Mouse (Mus musculus) ovary, postnatal 10 days (tissue): ENCODE data around the gene Rnf19b.

Experiments used
- DNase-seq: peaks from one replicate; pipeline ENCODE4 v3.0.0; 2022; ENCODE audit warnings: low spot score

Rnf19b gene

DNA sequence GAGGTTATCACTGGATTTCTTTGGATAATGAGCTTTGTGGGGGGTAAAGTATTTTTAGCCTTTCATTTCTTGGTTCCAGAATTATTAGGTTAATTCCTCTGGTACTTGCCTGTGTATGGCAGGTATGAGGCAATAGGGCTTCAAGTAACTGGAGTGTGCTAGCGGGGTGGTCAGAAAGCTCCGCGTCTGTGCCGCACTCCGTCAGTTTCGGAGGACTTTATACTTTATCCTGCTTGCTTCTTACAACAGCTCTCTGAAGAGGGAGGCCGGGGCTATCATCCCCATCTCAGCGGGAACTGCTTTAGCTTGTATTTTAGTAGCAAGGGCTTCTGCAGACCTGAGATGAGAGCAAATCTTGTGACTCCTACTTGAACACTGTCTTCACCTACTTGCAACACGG, 21.1 kb downstream of the Rnf19b start:
- DNase-seq = no peak

DNA sequence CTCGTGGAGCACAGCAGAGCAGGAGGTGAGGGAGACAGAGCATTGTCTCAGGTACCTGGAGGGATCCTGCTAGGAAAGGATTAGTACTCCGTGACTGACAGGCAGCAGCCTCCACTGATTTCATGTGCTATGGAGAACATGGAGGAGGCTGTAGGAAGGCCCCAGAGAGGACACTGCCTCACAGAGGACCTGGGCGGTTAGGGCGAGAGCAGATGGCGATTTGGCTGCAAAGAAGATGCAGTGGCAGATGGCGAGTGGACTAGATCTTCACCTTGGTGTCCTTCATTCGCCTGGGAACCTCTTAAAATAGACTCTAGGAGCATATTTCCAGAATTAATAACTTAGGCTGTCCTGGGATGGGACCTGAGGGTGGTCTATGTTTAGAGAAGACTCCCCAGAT, 23.0 kb downstream of the Rnf19b start:
- no peak for DNase-seq

GRCm38 (mm10) chr4:129081512-129081911, 23.4 kb downstream of the Rnf19b start:
- DNase-seq = no peak

DNA sequence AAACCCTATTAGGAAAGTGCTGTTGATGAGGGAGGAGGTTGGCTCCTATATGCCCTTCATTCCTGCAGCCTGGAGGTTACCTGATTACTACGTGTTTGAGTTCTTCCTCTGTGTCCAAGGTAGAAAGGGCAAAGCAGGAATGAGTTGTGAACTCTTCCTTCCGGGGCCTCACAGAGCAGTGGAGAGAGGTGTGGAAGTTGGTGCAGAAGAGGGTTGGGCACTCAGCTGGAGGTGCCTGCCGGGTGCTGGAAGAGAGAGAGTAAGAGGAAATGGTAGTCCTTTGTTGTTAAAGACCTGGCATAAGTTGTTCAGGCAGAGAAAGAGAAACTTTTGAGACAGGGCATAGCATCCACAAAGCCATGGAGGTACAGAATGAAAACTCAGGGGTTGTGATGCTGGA, 23.9 kb downstream of the Rnf19b start:
- DNase-seq = no peak

- peak; percentile 21 for DNase-seq
Measured at GRCm38 (mm10) chr4:129082379-129083115, 24.5 kb downstream of the Rnf19b start.

DNA sequence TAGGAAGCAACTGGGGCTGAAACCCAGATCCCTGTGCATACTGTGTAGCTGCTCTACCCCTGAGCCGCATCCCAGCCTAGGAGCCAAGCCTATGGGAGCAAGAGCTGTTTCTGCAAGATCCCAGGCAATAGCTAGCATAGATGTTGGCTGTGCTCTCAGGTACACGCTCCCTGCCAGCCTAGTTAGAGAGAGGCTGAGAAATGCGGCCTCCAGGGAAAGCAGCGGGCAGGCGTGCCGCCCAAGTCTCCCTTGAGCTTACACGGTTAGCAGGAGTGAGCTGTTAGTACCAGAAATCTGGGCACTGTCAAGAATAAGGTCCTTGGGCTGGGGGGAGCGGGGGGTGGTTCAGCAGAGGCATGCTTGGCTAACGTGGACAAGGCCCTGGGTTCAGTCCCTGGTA, 26.8 kb downstream of the Rnf19b start:
- no peak for DNase-seq

- DNase-seq = peak; percentile 27
Measured at GRCm38 (mm10) chr4:129086078-129086477, 28.0 kb downstream of the Rnf19b start.

- DNase-seq = no peak
Measured at GRCm38 (mm10) chr4:129087850-129088249, 29.8 kb downstream of the Rnf19b start.

GRCm38 (mm10) chr4:129095276-129095675, 37.2 kb downstream of the Rnf19b start:
- no peak for DNase-seq

- no peak for DNase-seq
Measured at GRCm38 (mm10) chr4:129097006-129097405, 38.9 kb downstream of the Rnf19b start.

- DNase-seq = no peak
Measured at GRCm38 (mm10) chr4:129102133-129102829, 44.2 kb downstream of the Rnf19b start.

DNA sequence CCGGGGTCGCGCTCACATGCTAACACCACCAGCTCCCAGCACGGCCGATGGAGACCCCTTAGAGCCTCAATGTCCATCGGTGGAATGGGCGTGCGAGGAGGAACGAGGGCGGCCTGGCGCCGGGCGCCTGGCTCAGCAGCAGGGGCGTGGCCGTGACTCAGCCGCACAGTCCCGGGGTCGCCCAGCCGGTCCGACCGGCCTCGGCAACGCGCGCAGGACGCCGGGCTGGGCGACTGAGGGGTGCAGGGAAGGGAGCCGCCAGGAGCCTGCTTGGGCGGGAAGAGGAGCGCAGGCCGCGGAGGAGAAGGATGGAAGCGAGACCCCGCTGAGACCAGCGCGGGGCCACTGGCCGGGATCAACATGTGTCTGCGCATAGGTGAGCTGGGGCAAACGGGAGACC, 47.3 kb downstream of the Rnf19b start, which contains the start of gene Tmem54:
Gene Tmem54 (plus strand): TSS at position 193 of the 400 bp plus-strand sequence.
- DNase-seq = no peak

DNA sequence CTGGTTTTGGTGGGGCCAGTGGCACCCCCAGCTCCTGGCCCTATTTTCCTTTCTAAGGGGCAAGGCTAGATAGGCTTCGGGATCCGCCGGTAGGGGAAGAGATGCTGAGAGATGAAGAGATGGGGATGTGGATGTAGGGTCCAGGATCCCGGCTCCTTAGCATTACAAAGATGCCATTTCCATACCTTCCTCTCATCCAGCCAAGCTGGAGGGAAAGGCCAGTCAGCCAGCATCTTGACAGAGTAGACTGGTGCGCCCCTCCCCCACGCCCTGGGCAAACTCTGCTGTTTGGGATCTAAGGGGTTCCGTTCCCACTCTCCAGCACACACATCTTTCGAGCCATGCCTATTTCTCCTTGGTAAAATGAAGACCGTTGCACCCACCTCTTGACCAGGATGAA, 48.0 kb downstream of the Rnf19b start:
- DNase-seq = no peak

DNA sequence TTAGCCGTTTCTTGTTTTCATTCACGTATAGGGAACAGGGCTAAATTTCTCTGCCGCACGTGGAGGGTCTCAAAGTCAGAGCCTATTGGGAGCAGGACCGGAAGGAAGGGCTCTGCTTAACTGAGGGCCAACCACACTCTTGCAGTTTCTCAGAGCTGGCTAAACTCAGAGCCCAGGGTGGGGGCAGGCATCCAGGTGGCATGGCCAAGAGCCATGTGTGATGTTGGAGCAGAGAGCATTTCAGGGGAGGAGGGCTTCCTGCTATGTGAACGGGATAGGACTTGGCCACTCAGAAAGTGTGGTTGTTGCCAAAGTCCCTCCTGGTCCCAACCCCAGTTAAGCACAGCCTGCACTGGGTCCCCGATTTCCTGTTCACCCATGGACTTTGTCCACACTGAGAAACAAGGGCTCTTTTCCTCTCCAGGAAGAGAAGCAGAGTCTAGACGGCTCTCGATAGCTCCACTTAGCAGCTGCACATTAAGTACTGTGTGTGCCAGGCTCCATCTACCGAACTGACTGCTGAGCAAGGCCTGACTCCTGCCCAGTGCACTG, 49.4 kb downstream of the Rnf19b start:
- no peak for DNase-seq

DNA sequence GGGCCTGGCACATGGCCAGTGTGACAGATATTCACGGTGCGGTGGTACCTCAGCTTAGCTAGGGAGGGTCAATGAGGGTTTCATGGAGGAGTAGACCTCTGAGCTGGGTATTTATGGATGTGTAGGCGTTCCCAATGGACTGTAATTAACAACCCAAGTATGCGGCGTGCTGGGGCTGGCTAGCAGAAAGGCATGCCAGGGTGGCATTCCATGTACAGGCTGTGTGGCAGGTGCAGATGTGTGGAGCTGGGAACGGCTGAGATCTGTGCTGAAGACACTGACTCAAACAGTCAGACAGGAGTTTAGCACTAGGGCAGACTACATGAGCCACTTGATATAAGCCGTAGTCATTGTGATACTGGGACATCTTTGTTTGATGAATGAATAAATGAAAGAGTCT, 50.6 kb downstream of the Rnf19b start:
- no peak for DNase-seq

- DNase-seq = no peak
Measured at GRCm38 (mm10) chr4:129110804-129111203, 52.7 kb downstream of the Rnf19b start.

- DNase-seq = no peak
Measured at GRCm38 (mm10) chr4:129111350-129111749, 53.3 kb downstream of the Rnf19b start.

GRCm38 (mm10) chr4:129112231-129112630, 54.2 kb downstream of the Rnf19b start:
- DNase-seq = no peak

DNA sequence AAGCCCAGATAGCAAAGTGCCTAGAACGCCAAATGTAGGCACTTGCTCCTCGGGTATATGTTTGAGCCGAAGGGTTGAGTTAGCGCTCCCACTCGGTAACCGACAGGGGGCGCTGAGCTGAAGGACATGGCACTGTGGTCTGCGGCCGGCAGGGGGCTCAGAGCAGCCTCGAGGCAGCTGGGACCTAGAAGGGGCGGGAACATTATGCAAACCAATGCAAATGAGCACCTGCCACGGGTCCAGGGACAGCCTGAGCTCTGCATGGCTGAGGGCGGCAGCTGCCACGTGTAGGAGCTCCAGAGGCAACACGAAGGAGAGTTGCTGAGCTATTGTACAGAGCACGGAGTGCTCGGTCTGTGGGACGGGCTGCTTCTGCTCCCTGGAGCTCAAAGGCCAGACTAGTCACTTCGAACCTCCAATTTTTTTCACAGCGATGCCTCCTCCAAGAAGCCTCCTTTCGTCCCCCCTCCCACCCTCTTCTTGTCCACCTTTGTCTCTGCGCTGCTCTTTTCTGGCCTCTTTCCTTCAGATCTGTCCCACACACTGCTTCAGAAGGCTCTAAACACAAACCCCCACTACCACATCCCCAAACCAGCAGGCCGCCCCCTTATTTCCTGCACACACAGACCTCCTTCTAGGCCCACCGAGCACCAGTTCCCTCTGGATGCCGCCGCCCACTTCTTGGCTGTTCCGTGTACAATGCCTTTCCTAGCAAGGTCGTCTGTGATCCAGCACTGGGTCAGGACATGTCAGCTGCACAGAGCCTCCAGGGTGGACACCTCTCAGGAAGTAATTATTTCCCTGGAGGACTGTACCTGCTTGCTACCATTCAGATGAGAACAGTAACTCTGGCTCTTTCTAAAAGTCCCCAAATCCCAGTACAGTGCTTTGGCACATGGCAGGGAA, 55.3 kb downstream of the Rnf19b start:
- no peak for DNase-seq

DNA sequence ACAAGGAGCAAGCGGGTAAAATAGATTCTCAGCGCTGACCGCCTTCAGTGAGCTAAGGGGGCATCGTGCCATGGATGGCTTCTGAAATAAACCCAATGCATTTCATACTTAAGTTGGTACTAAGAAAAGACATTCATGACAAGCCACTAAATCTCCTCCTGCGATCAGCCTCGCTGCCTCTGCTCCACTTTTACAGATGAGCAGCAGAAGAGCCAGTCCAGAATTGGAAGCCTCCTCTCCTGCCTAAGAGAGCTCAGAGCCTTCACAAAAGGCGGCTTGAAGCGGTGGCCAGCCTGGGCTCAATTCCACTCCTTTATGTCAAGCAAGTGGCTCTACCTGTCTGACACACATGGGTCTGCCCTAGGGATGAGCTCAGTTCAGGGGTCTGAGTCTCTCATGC, 58.6 kb downstream of the Rnf19b start:
- no peak for DNase-seq

- DNase-seq = no peak
Measured at GRCm38 (mm10) chr4:129117720-129118510, 59.8 kb downstream of the Rnf19b start.
